Mouse (Mus musculus) embryonic facial prominence, embryonic 14.5 days (tissue): ENCODE results near the gene Fthl17e. TPM values are rescaled to one million over a fixed set of nuclear protein-coding genes. Genes with fewer than 3 reads are reported as not detected.
"Not testable (repeated sequence)": the region's sequence is repeated elsewhere in the genome, so short reads cannot be mapped to it uniquely, and the experiment has no call there.

Source experiments
- ATAC-seq: fragments of 200-750 bp; cut with Nextera tagmentation; 2 replicates; pipeline ENCODE4 v1.8.0; 2017; ENCODE audit warnings: low read depth, moderate number of reproducible peaks, moderate TSS enrichment
- DNase-seq: peaks from one replicate; pipeline ENCODE4 v3.0.0-alpha.2; 2015; ENCODE audit warnings: low spot score
- H3K27ac ChIP-seq: fragments of 300-500 bp; sonication (generic); replicated peaks from 2 replicates; pipeline ENCODE4 v1.5.1; 2014; ENCODE audit warnings: low read depth, mild to moderate bottlenecking, low read length, moderate library complexity
- H3K27me3 ChIP-seq: fragments of 300-500 bp; sonication (generic); replicated peaks from 2 replicates; pipeline ENCODE4 v1.6.1; 2014; ENCODE audit warnings: low read length; ENCODE audit not compliant: control insufficient read depth, insufficient read depth
- H3K36me3 ChIP-seq: fragments of 300-500 bp; sonication (generic); 2 replicates; pipeline ENCODE4 v1.6.1; 2014; ENCODE audit warnings: low read length, mixed read lengths; ENCODE audit not compliant: control insufficient read depth, insufficient read depth
- H3K4me1 ChIP-seq: fragments of 300-500 bp; sonication (generic); 2 replicates; pipeline ENCODE4 v1.6.1; 2014; ENCODE audit warnings: antibody characterized with exemption, low read length; ENCODE audit not compliant: control insufficient read depth, insufficient read depth
- H3K4me2 ChIP-seq: fragments of 300-500 bp; sonication (generic); 2 replicates; pipeline ENCODE4 v1.6.1; 2014; ENCODE audit warnings: low read depth, mild to moderate bottlenecking, low read length, moderate library complexity, mixed read lengths
- H3K4me3 ChIP-seq: fragments of 300-500 bp; sonication (generic); 2 replicates; pipeline ENCODE4 v1.5.1; 2014; ENCODE audit warnings: low read depth, mild to moderate bottlenecking, low read length
- H3K9ac ChIP-seq: fragments of 300-500 bp; sonication (generic); 2 replicates; pipeline ENCODE4 v1.6.1; 2014; ENCODE audit warnings: low read depth, mild to moderate bottlenecking, low read length, moderate library complexity, mixed read lengths
- H3K9me3 ChIP-seq: fragments of 300-500 bp; sonication (generic); 2 replicates; pipeline ENCODE4 v1.6.1; 2016; ENCODE audit warnings: low read length; ENCODE audit not compliant: control insufficient read depth
- WGBS: fragments of 180-500 bp; shearing (Covaris S2); extraction: QIAGEN DNeasy Blood & Tissue Kit; methylation state at CpG from one replicate; pipeline ENCODE4 v1.1.7; 2014; 5-methylcytosine and 5-hydroxymethylcytosine counted together
- polyA plus RNA-seq: library from polyadenylated mRNA; unstranded; fragments of >200 nt; fragmentation: Nextera tagmentation; extraction: Ambion mirVana; gene quantifications from 2 replicates; pipeline ENCODE4 v1.2.1, GENCODE M21; 2014

The Fthl17e gene
- polyA plus RNA-seq: not detected in 2 replicates

- not testable (repeated sequence) for H3K4me3 ChIP-seq, H3K4me2 ChIP-seq, H3K9ac ChIP-seq, H3K9me3 ChIP-seq, H3K27me3 ChIP-seq, H3K27ac ChIP-seq, ATAC-seq, H3K36me3 ChIP-seq, DNase-seq, H3K4me1 ChIP-seq
- WGBS: no CpG with 5 or more reads among the region's 10 CpGs
Measured at GRCm38 (mm10) chrX:9033193-9033592, at the start of gene Fthl17e. Gene Fthl17e (plus strand): TSS chrX:9033493.

DNA sequence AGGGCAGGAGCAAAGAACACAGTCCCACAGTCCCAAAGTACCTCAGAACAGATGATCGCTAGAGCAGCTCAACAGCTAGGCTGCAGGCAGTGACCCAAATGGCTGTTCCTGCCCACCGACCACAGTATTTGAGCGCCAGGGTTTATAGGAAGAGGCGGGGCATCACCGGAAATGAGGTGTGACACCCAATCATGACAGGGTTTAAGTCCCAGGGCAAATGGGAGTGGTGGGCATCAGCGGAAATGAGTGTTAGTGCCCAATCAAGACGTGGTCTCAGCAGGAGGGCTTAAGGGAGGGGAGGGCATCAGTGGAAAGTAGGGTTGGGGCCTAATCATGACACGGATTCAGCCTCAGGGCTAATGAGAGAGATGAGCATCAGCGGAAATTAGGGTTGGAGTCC, 46.6 kb upstream of the Fthl17e start, which contains the start of gene Fthl17d:
TSS of gene Fthl17d (minus strand) at position 101 of the 400 bp plus-strand sequence.
- H3K9ac ChIP-seq, H3K9me3 ChIP-seq, ATAC-seq, H3K27ac ChIP-seq, H3K4me3 ChIP-seq, H3K4me2 ChIP-seq, DNase-seq, H3K27me3 ChIP-seq, H3K36me3 ChIP-seq, H3K4me1 ChIP-seq: not testable (repeated sequence)
- no CpG with 5 or more reads among the region's 9 CpGs for WGBS

GRCm38 (mm10) chrX:9016079-9016478, 17.2 kb upstream of the Fthl17e start:
- Histone ChIP-seq H3K9ac (no peak overlapping the region), H3K4me1 (no peaks in the 10 kb centered on the region), H3K4me3 (no peak overlapping the region), H3K36me3 (no peaks in the 10 kb centered on the region), H3K4me2 (no peak overlapping the region), H3K9me3 (no peaks in the 10 kb centered on the region), H3K27ac (no peak overlapping the region), H3K27me3 (no peaks in the 10 kb centered on the region)
- no peak for ATAC-seq
- WGBS: 48% methylated on average over 1 of the region's 1 CpGs
- DNase-seq: no peak

DNA sequence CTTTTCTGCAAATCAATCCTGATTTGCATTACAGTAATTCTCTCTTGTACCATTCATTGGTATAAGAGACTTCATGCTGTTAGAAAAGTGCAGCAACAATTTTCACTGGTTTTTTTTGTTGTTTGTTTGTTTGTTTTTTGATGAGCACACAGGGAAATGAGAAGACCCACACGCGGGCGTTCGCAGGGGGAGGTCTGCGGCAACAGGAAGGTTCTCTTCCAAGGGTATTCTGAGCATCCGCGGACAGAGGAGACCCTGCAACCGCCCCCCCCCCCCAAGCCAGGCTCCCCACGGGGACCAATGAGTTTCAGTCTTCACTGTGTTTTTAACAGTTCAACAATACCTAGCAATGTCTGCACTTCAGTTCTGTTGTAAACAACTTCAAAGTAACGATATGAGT, 13.8 kb upstream of the Fthl17e start:
- no peak overlapping the region for H3K27ac ChIP-seq
- H3K4me2 ChIP-seq: no peak overlapping the region
- H3K27me3 ChIP-seq: no peaks in the 10 kb centered on the region
- no peak for DNase-seq
- H3K4me1 ChIP-seq: no peaks in the 10 kb centered on the region
- H3K9me3 ChIP-seq: no peaks in the 10 kb centered on the region
- no peak overlapping the region for H3K4me3 ChIP-seq
- no peaks in the 10 kb centered on the region for H3K36me3 ChIP-seq
- no peak for ATAC-seq
- H3K9ac ChIP-seq: no peak overlapping the region
- WGBS: 50% methylated on average over 10 of the region's 10 CpGs

- not testable (repeated sequence) for DNase-seq, H3K27me3 ChIP-seq, H3K4me1 ChIP-seq, H3K9me3 ChIP-seq, H3K27ac ChIP-seq, ATAC-seq, H3K36me3 ChIP-seq, H3K4me2 ChIP-seq, H3K4me3 ChIP-seq, H3K9ac ChIP-seq
- WGBS: 54% methylated on average over 3 of the region's 4 CpGs
Measured at GRCm38 (mm10) chrX:9041611-9042010, 8.3 kb downstream of the Fthl17e start.

DNA sequence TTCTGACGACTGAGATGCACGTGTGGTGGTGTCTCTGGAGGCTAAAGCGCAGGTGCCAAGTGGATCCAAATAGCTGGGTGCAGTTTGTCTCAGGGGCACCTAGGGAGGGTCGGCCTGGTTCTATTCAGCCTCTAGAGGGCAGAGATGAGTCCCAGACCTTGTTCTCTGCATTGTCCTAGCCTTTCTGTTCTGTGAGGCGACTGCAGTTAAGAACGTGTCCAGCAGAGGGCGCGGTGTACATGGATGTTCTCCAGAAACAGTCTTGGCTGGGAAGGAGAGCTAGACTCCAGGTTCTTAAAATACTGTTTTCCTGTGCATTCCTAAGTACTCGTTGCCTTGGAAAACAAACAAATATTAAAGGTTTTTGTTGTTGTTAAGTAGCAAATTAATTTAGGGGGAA, 27.7 kb downstream of the Fthl17e start:
- H3K27me3 ChIP-seq, H3K4me1 ChIP-seq, H3K4me2 ChIP-seq, H3K27ac ChIP-seq, H3K9ac ChIP-seq, DNase-seq, H3K9me3 ChIP-seq, H3K4me3 ChIP-seq, H3K36me3 ChIP-seq, ATAC-seq: not testable (repeated sequence)
- 13% methylated on average over 6 of the region's 9 CpGs for WGBS

DNA sequence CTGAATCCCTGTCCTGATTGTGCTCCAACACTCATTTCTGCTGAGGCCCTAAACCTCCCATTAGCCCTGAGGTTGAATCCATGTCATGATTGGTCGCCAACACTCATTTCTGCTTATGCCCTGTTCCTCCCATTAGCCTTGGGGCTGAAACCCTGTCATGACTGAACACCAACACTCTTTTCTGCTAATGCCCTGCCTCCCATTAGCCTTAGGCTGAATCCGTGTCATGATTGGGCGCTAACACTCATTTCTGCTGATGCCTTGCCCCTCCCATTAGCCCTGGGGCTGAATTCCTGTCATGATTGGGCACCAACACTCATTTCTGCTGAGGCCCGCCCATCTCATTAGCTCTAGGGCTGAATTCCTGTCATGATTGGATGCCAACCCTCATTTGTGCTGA, 28.8 kb downstream of the Fthl17e start:
- H3K9me3 ChIP-seq: 0 out of 2 replicates have a peak, but pooled peaks cover 4% of the 10 kb centered on the region
- H3K4me3 ChIP-seq: no peak overlapping the region
- DNase-seq (no peak), ATAC-seq (no peak)
- no peaks in the 10 kb centered on the region for H3K27me3 ChIP-seq
- H3K4me1 ChIP-seq: no peaks in the 10 kb centered on the region
- H3K27ac ChIP-seq: no peak overlapping the region
- H3K9ac ChIP-seq: no peak overlapping the region
- H3K4me2 ChIP-seq: no peak overlapping the region
- WGBS: 89% methylated on average over 4 of the region's 4 CpGs
- H3K36me3 ChIP-seq: no peaks in the 10 kb centered on the region

- H3K9ac ChIP-seq, H3K36me3 ChIP-seq, H3K9me3 ChIP-seq, ATAC-seq, H3K4me3 ChIP-seq, H3K4me1 ChIP-seq, H3K27ac ChIP-seq, H3K4me2 ChIP-seq, DNase-seq, H3K27me3 ChIP-seq: not testable (repeated sequence)
- WGBS: 92% methylated on average over 11 of the region's 11 CpGs
Measured at GRCm38 (mm10) chrX:9062715-9063114, 29.4 kb downstream of the Fthl17e start, which contains the start of gene Fthl17f. Gene Fthl17f (plus strand): TSS chrX:9063015.

DNA sequence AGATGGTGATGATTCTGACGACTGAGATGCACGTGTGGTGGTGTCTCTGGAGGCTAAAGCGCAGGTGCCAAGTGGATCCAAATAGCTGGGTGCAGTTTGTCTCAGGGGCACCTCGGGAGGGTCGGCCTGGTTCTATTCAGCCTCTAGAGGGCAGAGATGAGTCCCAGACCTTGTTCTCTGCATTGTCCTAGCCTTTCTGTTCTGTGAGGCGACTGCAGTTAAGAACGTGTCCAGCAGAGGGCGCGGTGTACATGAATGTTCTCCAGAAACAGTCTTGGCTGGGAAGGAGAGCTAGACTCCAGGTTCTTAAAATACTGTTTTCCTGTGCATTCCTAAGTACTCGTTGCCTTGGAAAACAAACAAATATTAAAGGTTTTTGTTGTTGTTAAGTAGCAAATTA, 44.4 kb downstream of the Fthl17e start:
- not testable (repeated sequence) for H3K4me1 ChIP-seq, H3K9me3 ChIP-seq, H3K36me3 ChIP-seq, DNase-seq, H3K4me2 ChIP-seq, H3K9ac ChIP-seq, H3K27ac ChIP-seq, H3K4me3 ChIP-seq, H3K27me3 ChIP-seq
- WGBS: 14% methylated on average over 6 of the region's 10 CpGs
- ATAC-seq: peak; percentile 15; the same call in 1 of the 2 replicates
